Mouse (Mus musculus): ENCODE measurements around the gene Rab5c. TPM values are rescaled to one million over a fixed set of nuclear protein-coding genes. Genes with fewer than 3 reads are reported as not detected.
A peak's percentile ranks its signal among the peaks of the same experiment; 100 is the strongest.

Gene Rab5c
- polyA plus RNA-seq (2016; fragmentation: Nextera tagmentation; extraction: Ambion mirVana) = 18.9 and 26.1 TPM in 2 replicates

- peak; percentile 99 for ATAC-seq (ENCODE audit: insufficient number of reproducible peaks, insufficient read depth, low FRiP score, low TSS enrichment)
- Histone ChIP-seq H3K9ac (peak within 1 kb of the TSS; percentile 85), H3K27ac (peak within 1 kb of the TSS; percentile 42; the same call in 1 of the 2 replicates), H3K4me1 (peaks cover 14% of the 10 kb centered on the region), H3K4me3 (peak within 1 kb of the TSS; percentile 87), H3K4me2 (replicated peaks) (peak within 1 kb of the TSS; percentile 84), H3K36me3 (no peaks in the 10 kb centered on the region; the same call in 1 of the 2 replicates), H3K9me3 (no peaks in the 10 kb centered on the region), H3K27me3 (no peaks in the 10 kb centered on the region)
- WGBS = under 1% methylated on average over 39 of the region's 39 CpGs
Measured at GRCm38 (mm10) chr11:100738066-100738604, at the start of gene Rab5c. TSS of gene Rab5c (minus strand) at chr11:100738215.

DNA sequence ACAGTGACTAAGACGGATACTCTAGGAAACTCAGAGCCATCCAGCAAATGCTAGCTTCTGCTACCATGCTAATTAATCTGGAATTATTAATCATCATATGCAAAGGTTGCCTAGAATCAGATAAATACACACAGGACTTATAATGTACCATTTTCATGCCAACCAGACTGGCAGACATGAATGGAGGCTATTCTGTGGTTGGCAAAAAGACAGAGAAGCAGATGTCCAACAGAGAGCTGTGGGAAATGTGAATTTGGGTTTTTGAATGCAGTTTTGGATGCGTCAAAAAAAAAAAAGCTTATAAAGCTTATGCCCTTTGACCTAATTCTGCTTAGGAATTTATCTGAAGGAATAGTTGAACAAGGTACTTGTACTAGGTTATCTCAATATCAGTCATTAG, 47.8 kb upstream of the Rab5c start:
- H3K9ac ChIP-seq = no peak overlapping the region
- no peak overlapping the region for H3K27ac ChIP-seq
- no peaks in the 10 kb centered on the region for H3K9me3 ChIP-seq
- no peak for ATAC-seq (ENCODE audit: insufficient number of reproducible peaks, insufficient read depth, low FRiP score, low TSS enrichment)
- 92% methylated on average over 2 of the region's 2 CpGs for WGBS
- H3K4me3 ChIP-seq = no peak overlapping the region
- H3K4me1 ChIP-seq = peaks cover 20% of the 10 kb centered on the region; the same call in 1 of the 2 replicates
- no peaks in the 10 kb centered on the region for H3K27me3 ChIP-seq
- peaks cover 27% of the 10 kb centered on the region for H3K36me3 ChIP-seq
- no peak overlapping the region for H3K4me2 ChIP-seq (replicated peaks)

DNA sequence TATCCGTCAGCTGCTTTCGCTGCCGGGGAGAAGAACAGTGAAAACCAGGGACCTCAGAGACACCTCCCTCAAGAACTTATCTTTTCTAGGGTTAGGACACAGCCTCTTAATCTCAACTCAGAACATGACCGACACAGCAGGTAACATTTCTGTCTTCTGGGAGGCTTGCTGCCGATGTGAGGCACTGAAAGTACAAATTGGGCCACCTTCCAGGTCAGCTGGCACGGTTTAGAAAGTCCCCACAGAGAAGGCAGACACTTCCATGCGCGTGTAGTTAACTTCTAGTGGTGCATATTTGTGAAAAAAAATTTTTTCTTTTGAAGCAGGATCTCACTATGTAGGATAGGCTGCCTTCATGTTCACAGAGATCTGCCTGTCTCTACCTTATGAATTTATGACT, 46.3 kb upstream of the Rab5c start:
- no peaks in the 10 kb centered on the region for H3K9me3 ChIP-seq
- H3K27me3 ChIP-seq = no peaks in the 10 kb centered on the region
- no peak overlapping the region for H3K9ac ChIP-seq
- peaks cover 15% of the 10 kb centered on the region; the same call in 1 of the 2 replicates for H3K4me1 ChIP-seq
- H3K4me2 ChIP-seq (replicated peaks) = no peak overlapping the region
- peaks cover 27% of the 10 kb centered on the region for H3K36me3 ChIP-seq
- no peak overlapping the region for H3K27ac ChIP-seq
- no peak overlapping the region for H3K4me3 ChIP-seq
- 88% methylated on average over 8 of the region's 8 CpGs for WGBS
- no peak for ATAC-seq (ENCODE audit: insufficient number of reproducible peaks, insufficient read depth, low FRiP score, low TSS enrichment)

GRCm38 (mm10) chr11:100782568-100782967, 44.6 kb upstream of the Rab5c start:
- no peak overlapping the region for H3K4me3 ChIP-seq
- 87% methylated on average over 13 of the region's 13 CpGs for WGBS
- peaks cover 24% of the 10 kb centered on the region for H3K36me3 ChIP-seq
- H3K27ac ChIP-seq = no peak overlapping the region
- no peaks in the 10 kb centered on the region for H3K9me3 ChIP-seq
- no peak for ATAC-seq (ENCODE audit: insufficient number of reproducible peaks, insufficient read depth, low FRiP score, low TSS enrichment)
- no peak overlapping the region for H3K9ac ChIP-seq
- no peak overlapping the region for H3K4me2 ChIP-seq (replicated peaks)
- H3K4me1 ChIP-seq = peaks cover 10% of the 10 kb centered on the region; the same call in 1 of the 2 replicates
- no peaks in the 10 kb centered on the region for H3K27me3 ChIP-seq

DNA sequence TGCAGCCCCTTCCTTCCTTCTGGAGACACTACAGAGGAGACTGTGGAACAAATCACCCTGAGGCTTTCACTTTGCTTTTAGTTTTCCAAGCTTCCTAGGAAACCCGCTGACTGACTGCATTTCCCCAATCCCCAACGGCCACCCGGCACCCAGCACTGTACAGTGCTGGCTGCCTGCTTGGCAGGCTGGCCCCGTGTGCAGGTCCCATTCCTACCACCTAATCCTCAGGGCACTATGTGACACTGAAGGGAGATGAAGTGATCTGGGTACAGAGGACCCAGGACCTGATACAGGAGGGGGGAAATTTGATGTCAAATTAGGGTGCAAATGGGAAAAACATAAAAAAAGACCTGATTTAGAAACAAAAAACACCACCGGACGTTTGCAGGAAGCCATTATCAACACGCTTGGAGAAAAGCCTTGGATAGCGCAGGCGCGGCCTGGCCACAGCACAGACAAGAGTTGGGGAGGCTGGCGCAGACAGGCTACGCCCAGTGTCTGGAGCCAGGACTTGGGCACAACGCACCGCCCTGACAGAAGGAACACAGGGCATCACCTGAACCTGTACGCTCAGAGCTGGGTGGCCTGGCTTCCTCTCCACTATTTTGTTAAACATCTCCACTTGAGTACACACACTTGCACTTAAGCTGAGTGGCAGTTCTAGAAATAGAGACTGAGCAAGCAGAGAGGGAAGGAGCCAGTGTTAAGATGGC, 43.9 kb upstream of the Rab5c start:
- 86% methylated on average over 15 of the region's 15 CpGs for WGBS
- H3K27me3 ChIP-seq = no peaks in the 10 kb centered on the region

DNA sequence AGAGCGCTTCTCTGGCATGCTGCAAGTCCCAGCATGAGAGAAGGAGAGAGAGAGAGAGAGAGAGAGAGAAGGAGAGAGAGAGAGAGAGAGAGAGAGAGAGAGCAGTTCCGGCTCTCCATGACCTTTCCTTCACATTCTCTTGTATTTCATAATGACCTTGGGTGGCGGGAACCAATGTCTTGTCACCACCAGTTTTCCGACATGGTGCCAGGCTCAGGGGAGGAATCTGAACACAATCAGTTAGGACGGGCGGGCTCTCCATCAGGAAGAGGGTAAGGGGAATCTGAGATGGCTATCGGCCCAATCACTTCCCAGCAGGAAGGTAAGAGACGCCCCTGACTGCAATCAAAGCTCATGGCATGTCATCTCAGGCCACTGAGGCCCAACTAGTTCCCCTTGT, 42.2 kb upstream of the Rab5c start:
- Histone ChIP-seq H3K9ac (no peak overlapping the region), H3K4me1 (no peaks in the 10 kb centered on the region), H3K27me3 (no peaks in the 10 kb centered on the region), H3K9me3 (no peaks in the 10 kb centered on the region), H3K4me3 (no peak overlapping the region), H3K27ac (no peak overlapping the region), H3K4me2 (replicated peaks) (no peak overlapping the region), H3K36me3 (peaks cover 24% of the 10 kb centered on the region)
- WGBS = 71% methylated on average over 8 of the region's 8 CpGs
- ATAC-seq (ENCODE audit: insufficient number of reproducible peaks, insufficient read depth, low FRiP score, low TSS enrichment) = no peak

More for the DNA sequence above, 43.9 kb upstream of the Rab5c start:
- H3K9me3 ChIP-seq = no peaks in the 10 kb centered on the region
- no peak overlapping the region for H3K4me2 ChIP-seq (replicated peaks)
- H3K4me3 ChIP-seq = no peak overlapping the region
- peaks cover 24% of the 10 kb centered on the region for H3K36me3 ChIP-seq
- peaks cover 6% of the 10 kb centered on the region; the same call in 1 of the 2 replicates for H3K4me1 ChIP-seq
- H3K9ac ChIP-seq = no peak overlapping the region
- no peak overlapping the region for H3K27ac ChIP-seq
- ATAC-seq (ENCODE audit: insufficient number of reproducible peaks, insufficient read depth, low FRiP score, low TSS enrichment) = no peak

GRCm38 (mm10) chr11:100778069-100778468, 40.1 kb upstream of the Rab5c start:
- peaks cover 18% of the 10 kb centered on the region for H3K36me3 ChIP-seq
- 75% methylated on average over 3 of the region's 3 CpGs for WGBS
- H3K9ac ChIP-seq = no peak overlapping the region
- no peaks in the 10 kb centered on the region for H3K9me3 ChIP-seq
- H3K27me3 ChIP-seq = no peaks in the 10 kb centered on the region
- no peak for ATAC-seq (ENCODE audit: insufficient number of reproducible peaks, insufficient read depth, low FRiP score, low TSS enrichment)
- H3K4me1 ChIP-seq = no peaks in the 10 kb centered on the region
- no peak overlapping the region for H3K4me2 ChIP-seq (replicated peaks)
- no peak overlapping the region for H3K27ac ChIP-seq
- H3K4me3 ChIP-seq = no peak overlapping the region

DNA sequence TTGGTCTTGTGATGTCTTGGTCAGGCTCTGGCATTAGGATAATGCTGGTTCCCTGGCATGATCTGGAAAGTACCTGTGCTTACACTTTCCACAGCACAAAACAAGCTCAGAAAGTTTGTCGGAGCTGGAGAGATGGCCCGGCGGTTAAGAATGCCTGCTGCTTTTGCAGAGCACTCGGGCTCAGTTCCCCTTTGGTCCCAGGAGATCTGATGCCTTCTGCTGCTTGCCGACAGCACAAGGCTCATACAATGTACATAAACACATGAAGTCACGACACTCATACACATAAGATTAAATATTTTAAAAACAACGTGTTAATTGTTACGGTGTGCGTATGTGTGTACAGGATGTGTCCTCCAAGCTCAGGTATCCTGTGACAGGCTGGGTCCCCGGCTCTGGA, 37.9 kb upstream of the Rab5c start:
- H3K9me3 ChIP-seq = no peaks in the 10 kb centered on the region
- 0 out of 2 replicates have a peak, but pooled peaks cover 2% of the 10 kb centered on the region for H3K36me3 ChIP-seq
- H3K4me1 ChIP-seq = no peaks in the 10 kb centered on the region
- H3K27me3 ChIP-seq = no peaks in the 10 kb centered on the region
- H3K4me2 ChIP-seq (replicated peaks) = no peak overlapping the region
- ATAC-seq (ENCODE audit: insufficient number of reproducible peaks, insufficient read depth, low FRiP score, low TSS enrichment) = no peak
- H3K9ac ChIP-seq = no peak overlapping the region
- 80% methylated on average over 10 of the region's 10 CpGs for WGBS
- H3K27ac ChIP-seq = no peak overlapping the region
- H3K4me3 ChIP-seq = no peak overlapping the region

- H3K4me1 ChIP-seq = 0 out of 2 replicates have a peak, but pooled peaks cover 4% of the 10 kb centered on the region
- H3K4me3 ChIP-seq = no peak overlapping the region
- 80% methylated on average over 4 of the region's 4 CpGs for WGBS
Measured at GRCm38 (mm10) chr11:100774261-100774660, 36.2 kb upstream of the Rab5c start.

GRCm38 (mm10) chr11:100770646-100771408, 32.8 kb upstream of the Rab5c start, which contains the start of gene Ghdc:
TSS of gene Ghdc (minus strand) at chr11:100770957.
- Histone ChIP-seq H3K27me3 (no peaks in the 10 kb centered on the region), H3K9me3 (no peaks in the 10 kb centered on the region), H3K4me3 (peak within 1 kb of the TSS; percentile 56), H3K36me3 (no peaks in the 10 kb centered on the region), H3K27ac (peak within 1 kb of the TSS; percentile 46; the same call in 1 of the 2 replicates), H3K9ac (peak within 1 kb of the TSS; percentile 52), H3K4me1 (0 out of 2 replicates have a peak, but pooled peaks cover 4% of the 10 kb centered on the region), H3K4me2 (replicated peaks) (peak within 1 kb of the TSS; percentile 52)
- ATAC-seq (ENCODE audit: insufficient number of reproducible peaks, insufficient read depth, low FRiP score, low TSS enrichment) = no peak
- WGBS = 16% methylated on average over 17 of the region's 17 CpGs

More at GRCm38 (mm10) chr11:100774261-100774660, 36.2 kb upstream of the Rab5c start:
- Histone ChIP-seq H3K27me3 (no peaks in the 10 kb centered on the region), H3K36me3 (no peaks in the 10 kb centered on the region), H3K27ac (no peak overlapping the region), H3K4me2 (replicated peaks) (no peak overlapping the region), H3K9ac (no peak overlapping the region), H3K9me3 (no peaks in the 10 kb centered on the region)
- ATAC-seq (ENCODE audit: insufficient number of reproducible peaks, insufficient read depth, low FRiP score, low TSS enrichment) = no peak

DNA sequence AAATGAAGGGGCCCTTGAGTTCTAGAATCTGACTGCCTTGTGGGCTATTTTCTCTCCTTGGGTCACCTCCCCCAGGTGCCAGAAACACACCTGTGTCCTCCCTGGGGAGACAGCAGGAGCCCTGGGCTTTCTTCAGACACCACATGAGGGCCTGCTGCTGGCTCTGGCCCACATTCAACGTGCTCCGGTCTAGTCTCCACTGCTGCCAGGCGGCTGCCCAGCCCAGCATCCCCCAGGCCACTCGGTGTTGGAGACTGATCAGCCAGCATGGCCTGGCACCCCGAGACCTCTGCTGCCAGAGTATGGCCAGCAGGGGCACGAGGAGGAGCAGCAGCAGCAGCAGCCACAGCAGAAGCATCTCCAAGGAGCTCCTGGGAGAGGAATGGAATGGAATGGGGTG, 32.0 kb upstream of the Rab5c start:
- no peak overlapping the region for H3K27ac ChIP-seq
- H3K27me3 ChIP-seq = no peaks in the 10 kb centered on the region
- H3K4me1 ChIP-seq = 0 out of 2 replicates have a peak, but pooled peaks cover 4% of the 10 kb centered on the region
- H3K4me2 ChIP-seq (replicated peaks) = peak overlapping the region; percentile 52
- H3K9me3 ChIP-seq = no peaks in the 10 kb centered on the region
- H3K9ac ChIP-seq = peak overlapping the region; percentile 52; the same call in 1 of the 2 replicates
- H3K4me3 ChIP-seq = peak overlapping the region; percentile 56
- ATAC-seq (ENCODE audit: insufficient number of reproducible peaks, insufficient read depth, low FRiP score, low TSS enrichment) = no peak
- no peaks in the 10 kb centered on the region for H3K36me3 ChIP-seq
- whole genome bisulfite sequencing = 60% methylated on average over 6 of the region's 6 CpGs

Measured in embryonic facial prominence, embryonic 12.5 days (tissue).